Mouse (Mus musculus): ENCODE measurements around the gene Phldb2. TPM values are rescaled to one million over a fixed set of nuclear protein-coding genes. Genes with fewer than 3 reads are reported as not detected.

Gene Phldb2
- polyA plus RNA-seq (2015; fragmentation: Nextera tagmentation; extraction: Ambion mirVana) = 31.4 and 33.3 TPM in 2 replicates

GRCm38 (mm10) chr16:45953394-45953793 is at the start of gene Phldb2:
Gene Phldb2, minus strand, starts transcription at chr16:45953598.
- Histone ChIP-seq H3K4me3 (replicated peaks) (no peak within 1 kb of the TSS), H3K9ac (no peak within 1 kb of the TSS), H3K4me1 (no peaks in the 10 kb centered on the region), H3K27me3 (replicated peaks) (no peaks in the 10 kb centered on the region), H3K9me3 (no peaks in the 10 kb centered on the region), H3K36me3 (no peaks in the 10 kb centered on the region), H3K4me2 (peak within 1 kb of the TSS; percentile 33), H3K27ac (peak within 1 kb of the TSS; percentile 51)
- peak; percentile 32; the same call in 1 of the 2 replicates for ATAC-seq (ENCODE audit: insufficient read depth, low FRiP score, low read depth)
- 68% methylated on average over 4 of the region's 4 CpGs for WGBS

DNA sequence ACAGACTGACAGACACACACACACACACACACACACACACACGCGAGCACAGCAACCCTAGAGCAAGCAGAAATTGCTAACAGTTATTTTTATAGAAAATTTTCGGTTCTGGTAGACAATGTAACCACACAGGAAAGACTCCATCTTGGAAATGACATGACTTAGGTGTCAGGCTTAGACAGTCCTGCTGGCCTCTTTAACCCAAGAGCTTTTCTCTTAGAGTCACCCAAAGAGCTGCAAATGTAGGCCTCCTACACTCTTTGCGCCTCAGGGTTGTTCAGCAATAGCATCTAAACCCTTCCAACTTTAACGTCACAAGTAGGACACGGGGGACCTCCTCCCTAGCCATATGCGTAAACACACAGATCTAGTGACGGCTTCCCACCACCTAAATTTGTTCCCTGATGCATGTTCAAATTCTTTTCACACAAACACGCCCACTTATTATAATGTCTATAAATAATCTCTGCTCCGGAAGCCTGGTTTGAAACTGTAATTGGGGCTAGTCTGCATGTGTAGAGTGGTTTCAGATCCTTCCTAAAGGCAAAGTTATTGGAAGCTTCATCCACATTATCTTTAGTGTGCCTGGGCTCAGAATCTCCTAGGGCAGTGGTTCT is 48.3 kb upstream of the Phldb2 start:
- no peak for ATAC-seq (ENCODE audit: insufficient read depth, low FRiP score, low read depth)
- no peak overlapping the region for H3K27ac ChIP-seq
- no peaks in the 10 kb centered on the region for H3K36me3 ChIP-seq
- H3K9me3 ChIP-seq = no peaks in the 10 kb centered on the region
- H3K4me2 ChIP-seq = no peak overlapping the region
- no peak overlapping the region for H3K4me3 ChIP-seq (replicated peaks)
- H3K9ac ChIP-seq = no peak overlapping the region
- 80% methylated on average over 10 of the region's 10 CpGs for WGBS
- H3K27me3 ChIP-seq (replicated peaks) = no peaks in the 10 kb centered on the region
- H3K4me1 ChIP-seq = no peaks in the 10 kb centered on the region

GRCm38 (mm10) chr16:46000976-46001375 is 47.6 kb upstream of the Phldb2 start:
- no peaks in the 10 kb centered on the region for H3K4me1 ChIP-seq
- H3K9ac ChIP-seq = no peak overlapping the region
- no peaks in the 10 kb centered on the region for H3K36me3 ChIP-seq
- H3K4me3 ChIP-seq (replicated peaks) = no peak overlapping the region
- H3K27ac ChIP-seq = no peak overlapping the region
- WGBS = 87% methylated on average over 3 of the region's 3 CpGs
- H3K4me2 ChIP-seq = no peak overlapping the region
- ATAC-seq (ENCODE audit: insufficient read depth, low FRiP score, low read depth) = no peak
- H3K9me3 ChIP-seq = no peaks in the 10 kb centered on the region
- H3K27me3 ChIP-seq (replicated peaks) = no peaks in the 10 kb centered on the region

- no peak for ATAC-seq (ENCODE audit: insufficient read depth, low FRiP score, low read depth)
- no peak overlapping the region for H3K4me3 ChIP-seq (replicated peaks)
- H3K9ac ChIP-seq = no peak overlapping the region
- no peaks in the 10 kb centered on the region for H3K9me3 ChIP-seq
- 72% methylated on average over 10 of the region's 10 CpGs for WGBS
- H3K4me1 ChIP-seq = no peaks in the 10 kb centered on the region
- no peaks in the 10 kb centered on the region for H3K36me3 ChIP-seq
- H3K27ac ChIP-seq = no peak overlapping the region
- H3K27me3 ChIP-seq (replicated peaks) = no peaks in the 10 kb centered on the region
- H3K4me2 ChIP-seq = no peak overlapping the region
Measured at GRCm38 (mm10) chr16:45999374-46000191, 46.2 kb upstream of the Phldb2 start.

GRCm38 (mm10) chr16:45998231-45998630 is 44.8 kb upstream of the Phldb2 start:
- Histone ChIP-seq H3K4me3 (replicated peaks) (no peak overlapping the region), H3K27ac (no peak overlapping the region), H3K4me2 (no peak overlapping the region), H3K9ac (no peak overlapping the region), H3K27me3 (replicated peaks) (no peaks in the 10 kb centered on the region), H3K36me3 (no peaks in the 10 kb centered on the region), H3K9me3 (no peaks in the 10 kb centered on the region), H3K4me1 (no peaks in the 10 kb centered on the region)
- 77% methylated on average over 7 of the region's 7 CpGs for WGBS
- ATAC-seq (ENCODE audit: insufficient read depth, low FRiP score, low read depth) = no peak

- H3K4me1 ChIP-seq = no peaks in the 10 kb centered on the region
- no peak overlapping the region for H3K9ac ChIP-seq
- H3K27ac ChIP-seq = no peak overlapping the region
- 46% methylated on average over 10 of the region's 10 CpGs for WGBS
- no peak for ATAC-seq (ENCODE audit: insufficient read depth, low FRiP score, low read depth)
- no peak overlapping the region for H3K4me2 ChIP-seq
- H3K27me3 ChIP-seq (replicated peaks) = no peaks in the 10 kb centered on the region
- no peak overlapping the region for H3K4me3 ChIP-seq (replicated peaks)
- no peaks in the 10 kb centered on the region for H3K9me3 ChIP-seq
- no peaks in the 10 kb centered on the region for H3K36me3 ChIP-seq
Measured at GRCm38 (mm10) chr16:45990901-45991676, 37.7 kb upstream of the Phldb2 start.

DNA sequence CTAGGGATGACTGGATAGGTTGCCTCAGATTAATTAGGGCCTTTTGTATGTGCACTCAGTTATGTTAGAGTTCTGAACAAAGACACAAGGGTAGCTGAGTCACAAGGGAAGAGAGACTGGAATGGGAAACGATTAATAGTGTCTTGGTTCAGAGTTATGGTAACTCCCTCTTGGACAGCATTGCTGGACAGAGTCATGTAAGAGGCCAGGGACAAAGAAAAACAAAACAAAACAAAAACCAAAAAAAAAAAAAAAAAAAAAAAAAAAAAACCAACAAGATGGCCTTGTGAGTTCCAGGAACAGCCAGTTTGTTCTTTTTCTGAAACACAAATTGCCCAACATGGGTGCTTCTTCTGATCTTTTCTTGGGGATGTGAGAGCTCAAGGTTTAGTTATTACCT is 32.8 kb upstream of the Phldb2 start:
- WGBS = 77% methylated on average over 1 of the region's 1 CpGs
- no peak overlapping the region for H3K4me2 ChIP-seq
- no peak for ATAC-seq (ENCODE audit: insufficient read depth, low FRiP score, low read depth)
- no peaks in the 10 kb centered on the region for H3K36me3 ChIP-seq
- H3K27ac ChIP-seq = no peak overlapping the region
- no peak overlapping the region for H3K4me3 ChIP-seq (replicated peaks)
- H3K4me1 ChIP-seq = no peaks in the 10 kb centered on the region
- no peak overlapping the region for H3K9ac ChIP-seq
- H3K9me3 ChIP-seq = no peaks in the 10 kb centered on the region
- no peaks in the 10 kb centered on the region for H3K27me3 ChIP-seq (replicated peaks)

GRCm38 (mm10) chr16:45984610-45985606 is 31.5 kb upstream of the Phldb2 start:
- H3K4me1 ChIP-seq = no peaks in the 10 kb centered on the region
- no peak overlapping the region for H3K4me2 ChIP-seq
- WGBS = 63% methylated on average over 4 of the region's 4 CpGs
- no peak overlapping the region for H3K4me3 ChIP-seq (replicated peaks)
- no peaks in the 10 kb centered on the region for H3K27me3 ChIP-seq (replicated peaks)
- H3K9me3 ChIP-seq = no peaks in the 10 kb centered on the region
- H3K27ac ChIP-seq = no peak overlapping the region
- no peaks in the 10 kb centered on the region for H3K36me3 ChIP-seq
- peak; percentile 70; the same call in 1 of the 2 replicates for ATAC-seq (ENCODE audit: insufficient read depth, low FRiP score, low read depth)
- no peak overlapping the region for H3K9ac ChIP-seq

- WGBS = 80% methylated on average over 1 of the region's 1 CpGs
Measured at GRCm38 (mm10) chr16:45976251-45976650, 22.9 kb upstream of the Phldb2 start.

GRCm38 (mm10) chr16:45973959-45974686 is 20.7 kb upstream of the Phldb2 start:
- no peak overlapping the region for H3K4me3 ChIP-seq (replicated peaks)
- no peaks in the 10 kb centered on the region for H3K27me3 ChIP-seq (replicated peaks)
- H3K4me2 ChIP-seq = no peak overlapping the region
- no peaks in the 10 kb centered on the region for H3K36me3 ChIP-seq
- no peaks in the 10 kb centered on the region for H3K4me1 ChIP-seq
- ATAC-seq (ENCODE audit: insufficient read depth, low FRiP score, low read depth) = no peak
- no peak overlapping the region for H3K9ac ChIP-seq
- WGBS = 58% methylated on average over 9 of the region's 9 CpGs
- no peaks in the 10 kb centered on the region for H3K9me3 ChIP-seq
- H3K27ac ChIP-seq = no peak overlapping the region

More at GRCm38 (mm10) chr16:45976251-45976650, 22.9 kb upstream of the Phldb2 start:
- Histone ChIP-seq H3K27me3 (replicated peaks) (no peaks in the 10 kb centered on the region), H3K9ac (no peak overlapping the region), H3K27ac (no peak overlapping the region), H3K4me3 (replicated peaks) (no peak overlapping the region), H3K4me2 (no peak overlapping the region), H3K9me3 (no peaks in the 10 kb centered on the region), H3K4me1 (no peaks in the 10 kb centered on the region), H3K36me3 (no peaks in the 10 kb centered on the region)
- no peak for ATAC-seq (ENCODE audit: insufficient read depth, low FRiP score, low read depth)
